Mouse (Mus musculus) adipose tissue, adult 10 weeks (tissue): Measurements from ENCODE around the gene Lamtor2. TPM values are rescaled to one million over a fixed set of nuclear protein-coding genes. Genes with fewer than 3 reads are reported as not detected.

Experiments
- polyA plus RNA-seq: library from polyadenylated mRNA; stranded (reverse); fragments of 350-450 nt; fragmentation: Illumina TruSeq; extraction: RNeasy Lipid Tissue Mini Kit (QIAGEN cat#74804); gene quantifications from one replicate; pipeline ENCODE4 v1.2.3, GENCODE M21; 2014; ENCODE audit warnings: low read depth, low replicate concordance

Lamtor2 gene
- polyA plus RNA-seq: 161 TPM

GRCm38 (mm10) chr3:88552676-88553524 lies at the start of gene Lamtor2:
Lamtor2 (minus strand) TSS chr3:88553074.

DNA sequence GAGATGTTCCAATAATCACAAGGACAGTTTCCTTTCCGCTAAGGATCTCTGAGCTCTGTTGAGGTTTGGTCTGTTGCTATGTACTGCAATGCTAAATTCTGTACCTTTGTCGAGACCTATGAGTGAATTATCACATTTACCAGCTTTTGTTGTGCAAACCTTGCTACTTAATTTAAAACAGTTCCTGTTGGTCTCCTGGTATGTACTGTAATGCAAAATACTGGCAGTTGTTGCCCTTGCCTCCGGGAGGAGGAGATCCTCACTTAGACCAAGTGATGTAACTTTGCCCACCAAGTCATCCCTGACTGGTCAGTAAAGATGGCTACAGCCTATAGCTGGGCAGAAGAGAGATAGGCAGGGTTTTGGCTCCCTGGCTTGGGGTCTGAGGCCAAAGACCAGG lies 22.7 kb upstream of the Lamtor2 start, which contains the start of gene Ssr2:
Gene Ssr2, plus strand, starts transcription at position 337 of the 400 bp plus-strand sequence.

GRCm38 (mm10) chr3:88553525-88553879 lies 628 bp upstream of the Lamtor2 start, which contains the start of gene Ubqln4:
Ubqln4 (plus strand) TSS chr3:88553758.

DNA sequence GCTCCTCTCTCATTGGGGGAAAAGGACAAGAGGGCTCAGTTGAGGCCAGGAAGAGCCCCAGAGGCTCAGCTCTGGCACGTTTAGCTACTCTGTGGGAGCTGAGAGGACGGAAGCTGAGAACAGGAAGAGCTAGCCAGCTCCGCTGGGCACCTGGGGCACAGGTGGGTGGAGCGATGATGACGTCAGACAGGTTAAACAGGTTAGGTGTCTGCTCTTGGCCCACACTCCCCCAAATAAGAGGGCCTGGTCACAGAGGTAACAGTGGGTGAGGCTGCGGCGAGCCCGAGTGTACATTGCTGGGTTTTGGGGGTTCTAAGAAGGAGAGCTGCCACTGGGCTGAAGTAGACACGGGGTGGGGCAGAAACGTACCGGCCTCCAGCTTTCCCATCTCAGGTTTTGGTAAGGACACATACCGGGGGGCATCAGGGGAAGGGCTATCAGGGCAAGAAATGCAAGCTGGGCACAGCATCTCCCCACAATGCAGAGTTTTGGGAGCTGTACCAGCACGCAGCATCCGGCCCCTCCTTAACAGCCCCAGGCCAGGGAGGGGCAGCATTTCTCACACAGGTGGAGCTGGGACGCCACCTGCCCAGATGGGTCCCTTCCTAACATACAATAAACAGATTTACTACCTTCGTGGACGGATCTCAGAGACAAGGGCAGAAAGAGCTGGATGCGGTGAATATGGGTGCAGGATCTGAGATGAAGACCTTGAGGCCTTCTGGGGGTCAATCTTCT lies 4.5 kb downstream of the Lamtor2 start, which contains the start of gene Rab25:
Gene Rab25, minus strand, starts transcription at position 121 of the 738 bp plus-strand sequence.

GRCm38 (mm10) chr3:88532299-88532674 lies 20.6 kb downstream of the Lamtor2 start, which contains the start of gene Mex3a:
Mex3a (plus strand) TSS chr3:88532395.

DNA sequence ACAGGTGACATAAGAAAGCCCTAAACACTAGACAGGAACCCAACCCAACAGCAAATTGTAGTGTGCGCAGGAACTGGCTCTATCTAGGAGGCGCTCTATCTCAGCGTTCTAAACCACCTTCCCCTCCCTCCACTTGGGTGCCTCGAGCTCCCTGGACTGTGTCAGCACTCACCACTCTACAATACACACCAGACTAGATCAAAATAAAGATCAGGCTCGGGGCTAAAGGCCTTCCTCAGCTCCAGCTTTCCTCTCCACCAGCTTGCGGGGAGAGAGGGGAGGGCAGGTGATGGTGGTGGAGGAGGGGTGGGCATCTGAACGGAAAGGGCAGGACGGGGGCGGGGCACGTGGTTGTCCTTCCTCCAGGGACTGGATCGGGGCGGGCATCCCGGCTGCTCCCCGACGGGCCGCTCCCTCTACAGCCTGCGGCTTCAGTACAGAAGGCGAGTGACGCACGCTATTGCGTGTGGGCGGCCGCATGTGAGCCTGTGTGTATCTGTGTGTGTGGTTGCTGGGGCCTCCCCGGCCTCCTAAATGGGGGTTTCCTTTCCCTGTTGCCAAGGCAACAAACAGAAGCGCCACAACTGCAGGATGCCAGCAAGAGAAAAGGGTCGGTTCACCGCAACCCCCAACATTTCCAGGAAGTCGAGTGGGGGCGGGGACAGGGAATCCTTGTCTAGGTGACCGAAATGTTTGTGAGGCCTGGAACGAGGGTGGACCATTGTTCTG lies 43.0 kb downstream of the Lamtor2 start, which contains the start of gene Lmna:
Gene Lmna, minus strand, starts transcription at position 265 of the 729 bp plus-strand sequence.

Other genes starting within 250 kb of the Lamtor2 start
- gene Glmp, start 228.1 kb downstream of the Lamtor2 start, polyA plus RNA-seq: 227 TPM
- 7.7 TPM for gene Tmem79, start 216.9 kb downstream of the Lamtor2 start, polyA plus RNA-seq
- gene Smg5, start 216.8 kb downstream of the Lamtor2 start, polyA plus RNA-seq: 42.6 TPM
- gene Paqr6, start 188.5 kb downstream of the Lamtor2 start, polyA plus RNA-seq: 5.8 TPM
- gene Bglap3, start 180.3 kb downstream of the Lamtor2 start, polyA plus RNA-seq: 173 TPM
- not detected for gene Bglap2, start 174.4 kb downstream of the Lamtor2 start, polyA plus RNA-seq
- gene Bglap, start 168.6 kb downstream of the Lamtor2 start, polyA plus RNA-seq: not detected
- gene Pmf1, start 142.7 kb downstream of the Lamtor2 start, polyA plus RNA-seq: 17.2 TPM
- 29.8 TPM for gene Slc25a44, start 127.9 kb downstream of the Lamtor2 start, polyA plus RNA-seq
- 101 TPM for gene Sema4a, start 91.9 kb downstream of the Lamtor2 start, polyA plus RNA-seq
- gene Lmna, start 43.1 kb downstream of the Lamtor2 start, polyA plus RNA-seq: 75.5 TPM
- 2.9 TPM for gene Mex3a, start 20.7 kb downstream of the Lamtor2 start, polyA plus RNA-seq
- gene Rab25, start 4.8 kb downstream of the Lamtor2 start, polyA plus RNA-seq: 66.8 TPM
- gene Ubqln4, start 684 bp upstream of the Lamtor2 start, polyA plus RNA-seq: 51.1 TPM
- gene Ssr2, start 22.8 kb upstream of the Lamtor2 start, polyA plus RNA-seq: 239 TPM
- gene Arhgef2, start 52.9 kb upstream of the Lamtor2 start, polyA plus RNA-seq: 39.9 TPM
- not detected for gene Rxfp4, start 100.1 kb upstream of the Lamtor2 start, polyA plus RNA-seq
- 60.2 TPM for gene Khdc4, start 132.7 kb upstream of the Lamtor2 start, polyA plus RNA-seq
- 39.1 TPM for gene Rit1, start 163.8 kb upstream of the Lamtor2 start, polyA plus RNA-seq
- 7.2 TPM for gene Syt11, start 222.1 kb upstream of the Lamtor2 start, polyA plus RNA-seq